ENCODE assay signal across 8 mouse cellular contexts in the genomic region with DNA sequence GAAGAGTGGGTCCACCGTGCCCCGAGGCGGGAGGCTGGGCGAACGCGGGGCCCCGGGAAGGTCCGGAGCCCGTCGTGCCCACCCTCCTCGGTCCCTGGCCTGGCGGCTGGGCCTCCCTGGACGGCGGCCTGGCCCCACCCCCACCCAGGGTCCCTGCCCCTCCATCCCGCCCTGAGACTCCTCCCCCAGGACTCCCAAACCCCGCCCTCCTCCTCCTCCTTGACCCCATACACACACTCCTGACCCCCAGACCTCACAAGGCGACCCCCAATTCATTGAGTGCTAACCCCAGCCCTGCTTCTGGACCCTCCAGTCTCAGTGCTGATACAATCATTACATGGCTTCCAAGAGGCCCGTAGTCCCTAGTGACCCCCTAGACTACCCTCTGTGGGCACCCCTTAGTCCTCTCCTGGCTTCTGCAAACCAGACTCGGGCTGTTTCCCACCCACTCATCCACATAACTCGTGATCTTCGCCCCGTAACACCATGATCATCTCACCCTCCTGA. TPM values are rescaled to one million over a fixed set of nuclear protein-coding genes. Genes with fewer than 3 reads are reported as not detected.
A peak's percentile ranks its signal among the peaks of the same experiment; 100 is the strongest.
DNase-seq lines count a peak whose midpoint lies in the region; ATAC-seq lines count a peak whose summit lies in the region.

No protein-coding gene starts in this region.

- peak overlapping the region; percentile 95 for H3K4me3 ChIP-seq in heart, embryonic 10.5 days
- peak overlapping the region; percentile 88 for H3K4me3 ChIP-seq in forebrain, embryonic 13.5 days
- peak overlapping the region; percentile 76 for H3K4me3 ChIP-seq in limb, embryonic 11.5 days (ENCODE audit: low read depth, low read length)
- H3K4me3 ChIP-seq in midbrain, embryonic 14.5 days (replicated peaks; ENCODE audit: low read depth, low read length), result peak overlapping the region; percentile 87

- H3K4me2 ChIP-seq in forebrain, embryonic 13.5 days, result peak overlapping the region; percentile 88
- H3K4me2 ChIP-seq in limb, embryonic 11.5 days (ENCODE audit: low read depth, severe bottlenecking), result peak overlapping the region; percentile 99
- H3K4me2 ChIP-seq in midbrain, embryonic 14.5 days (ENCODE audit: low read length), result peak overlapping the region; percentile 75

- H3K9me3 ChIP-seq in heart, embryonic 10.5 days, result no peaks in the 10 kb centered on the region
- H3K9me3 ChIP-seq in forebrain, embryonic 13.5 days (replicated peaks), result no peaks in the 10 kb centered on the region
- H3K9me3 ChIP-seq in limb, embryonic 11.5 days (ENCODE audit: control insufficient read depth, low read length), result no peaks in the 10 kb centered on the region
- H3K9me3 ChIP-seq in midbrain, embryonic 14.5 days (ENCODE audit: control insufficient read depth, low read length), result no peaks in the 10 kb centered on the region

- 0 out of 2 replicates have a peak, but pooled peaks cover 7% of the 10 kb centered on the region for H3K27me3 ChIP-seq in heart, embryonic 10.5 days (ENCODE audit: insufficient read depth, poor library complexity, severe bottlenecking)
- H3K27me3 ChIP-seq in forebrain, embryonic 13.5 days, result no peaks in the 10 kb centered on the region
- no peaks in the 10 kb centered on the region for H3K27me3 ChIP-seq in limb, embryonic 11.5 days (ENCODE audit: control insufficient read depth, insufficient read depth, low read length)
- no peaks in the 10 kb centered on the region for H3K27me3 ChIP-seq in midbrain, embryonic 14.5 days (ENCODE audit: control insufficient read depth, insufficient read depth, low read length)

- WGBS in heart, embryonic 10.5 days, result 9% methylated on average over 22 of the region's 22 CpGs
- 15% methylated on average over 10 of the region's 22 CpGs for WGBS in forebrain, embryonic 13.5 days
- 9% methylated on average over 21 of the region's 22 CpGs for WGBS in limb, embryonic 11.5 days
- WGBS in midbrain, embryonic 14.5 days, result 9% methylated on average over 20 of the region's 22 CpGs

- H3K4me1 ChIP-seq in heart, embryonic 10.5 days, result peaks cover 84% of the 10 kb centered on the region
- H3K4me1 ChIP-seq in forebrain, embryonic 13.5 days, result peaks cover 46% of the 10 kb centered on the region
- H3K4me1 ChIP-seq in limb, embryonic 11.5 days (ENCODE audit: control insufficient read depth, insufficient read depth, low read length), result peaks cover 10% of the 10 kb centered on the region
- peaks cover 12% of the 10 kb centered on the region for H3K4me1 ChIP-seq in midbrain, embryonic 14.5 days (ENCODE audit: control insufficient read depth, insufficient read depth, low read length)

- DNase-seq in heart, embryonic 10.5 days (ENCODE audit: low spot score), result no peak
- no peak for DNase-seq in heart, adult 18-20 months
- peak; percentile 82 for DNase-seq in Muller cell, postnatal 12 days (ENCODE audit: inconsistent ontology term)
- peak; percentile 78 for DNase-seq in limb, embryonic 11.5 days (ENCODE audit: low spot score)
- DNase-seq in midbrain, embryonic 14.5 days, result no peak
- DNase-seq in left cerebral cortex, adult 9 months (ENCODE audit: low spot score in 2 of 2), result no peak

- H3K9ac ChIP-seq in forebrain, embryonic 13.5 days, result peak overlapping the region; percentile 96
- H3K9ac ChIP-seq in limb, embryonic 11.5 days (ENCODE audit: low read length), result peak overlapping the region; percentile 92
- H3K9ac ChIP-seq in midbrain, embryonic 14.5 days (replicated peaks; ENCODE audit: low read length), result peak overlapping the region; percentile 95

- H3K27ac ChIP-seq in heart, embryonic 10.5 days, result peak overlapping the region; percentile 99
- peak overlapping the region; percentile 93 for H3K27ac ChIP-seq in forebrain, embryonic 13.5 days
- H3K27ac ChIP-seq in limb, embryonic 11.5 days (replicated peaks; ENCODE audit: low read depth, low read length), result peak overlapping the region; percentile 92
- H3K27ac ChIP-seq in midbrain, embryonic 14.5 days (replicated peaks; ENCODE audit: low read depth, low read length), result peak overlapping the region; percentile 95

- ATAC-seq in forebrain, embryonic 13.5 days, result peak; percentile 72
- ATAC-seq in limb, embryonic 11.5 days (ENCODE audit: insufficient number of reproducible peaks, low FRiP score, low TSS enrichment, low read depth), result peak; percentile 52
- peak; percentile 78 for ATAC-seq in midbrain, embryonic 14.5 days (ENCODE audit: low FRiP score, low TSS enrichment)
- no peak for ATAC-seq in monocyte, adult 5-6 weeks (replicated peaks; ENCODE audit: insufficient number of reproducible peaks, low FRiP score, low TSS enrichment, poor library complexity, severe bottlenecking)

- no peaks in the 10 kb centered on the region for H3K36me3 ChIP-seq in heart, embryonic 10.5 days
- peaks cover 4% of the 10 kb centered on the region for H3K36me3 ChIP-seq in forebrain, embryonic 13.5 days (ENCODE audit: poor library complexity, severe bottlenecking)
- no peaks in the 10 kb centered on the region for H3K36me3 ChIP-seq in limb, embryonic 11.5 days (ENCODE audit: control insufficient read depth, insufficient read depth, low read length)
- H3K36me3 ChIP-seq in midbrain, embryonic 14.5 days (ENCODE audit: control insufficient read depth, insufficient read depth, low read length), result peaks cover 4% of the 10 kb centered on the region; the same call in 1 of the 2 replicates

RNA-seq across cellular contexts. Expression of gene Zfp523, which starts 0.7 kb away (rescaled TPM):
- polyA plus RNA-seq in heart, embryonic 10.5 days (2016; fragmentation: Nextera tagmentation; extraction: Ambion mirVana), result 28.1 and 34.2 TPM in 2 replicates
- 10 to 100 TPM; 10.7 to 13.9 TPM for total RNA-seq in heart, adult 18-20 months (2021)
- 32.7 and 34.5 TPM in 2 replicates for polyA plus RNA-seq in forebrain, embryonic 13.5 days (2015; fragmentation: Nextera tagmentation; extraction: Ambion mirVana)
- 34.0 and 35.4 TPM in 2 replicates for polyA plus RNA-seq in limb, embryonic 11.5 days (2014; fragmentation: Nextera tagmentation; extraction: Ambion mirVana)
- polyA plus RNA-seq in midbrain, embryonic 14.5 days (2014; fragmentation: Nextera tagmentation; extraction: Ambion mirVana), result 41.8 and 51.9 TPM in 2 replicates
- total RNA-seq in monocyte, adult 5-6 weeks (2017), result 1.3 to 6.9 TPM (median 5.1 TPM) in 3 replicates

RNA-seq across cellular contexts. Expression of gene Def6, which starts 30.0 kb away (rescaled TPM):
- polyA plus RNA-seq in heart, embryonic 10.5 days (2016; fragmentation: Nextera tagmentation; extraction: Ambion mirVana), result 3.2 and 5.2 TPM in 2 replicates
- total RNA-seq in heart, adult 18-20 months (2021), result 1 to 10 TPM; 3.2 to 3.3 TPM
- 3.3 and 3.6 TPM in 2 replicates for polyA plus RNA-seq in forebrain, embryonic 13.5 days (2015; fragmentation: Nextera tagmentation; extraction: Ambion mirVana)
- polyA plus RNA-seq in limb, embryonic 11.5 days (2014; fragmentation: Nextera tagmentation; extraction: Ambion mirVana), result 4.5 and 5.6 TPM in 2 replicates
- 3.2 and 3.5 TPM in 2 replicates for polyA plus RNA-seq in midbrain, embryonic 14.5 days (2014; fragmentation: Nextera tagmentation; extraction: Ambion mirVana)
- total RNA-seq in monocyte, adult 5-6 weeks (2017), result 96.3 to 128 TPM (median 103 TPM) in 3 replicates

RNA-seq across cellular contexts. Expression of gene Scube3, which starts 35.7 kb away (rescaled TPM):
- polyA plus RNA-seq in heart, embryonic 10.5 days (2016; fragmentation: Nextera tagmentation; extraction: Ambion mirVana), result 2.1 and 5.5 TPM in 2 replicates
- under 1 TPM; 0.59 to 0.62 TPM for total RNA-seq in heart, adult 18-20 months (2021)
- 2.9 and 4.2 TPM in 2 replicates for polyA plus RNA-seq in forebrain, embryonic 13.5 days (2015; fragmentation: Nextera tagmentation; extraction: Ambion mirVana)
- 11.8 and 13.3 TPM in 2 replicates for polyA plus RNA-seq in limb, embryonic 11.5 days (2014; fragmentation: Nextera tagmentation; extraction: Ambion mirVana)
- polyA plus RNA-seq in midbrain, embryonic 14.5 days (2014; fragmentation: Nextera tagmentation; extraction: Ambion mirVana), result 7.3 and 8.0 TPM in 2 replicates
- under 0.01 TPM in 1 of 3 replicates, not detected in the others for total RNA-seq in monocyte, adult 5-6 weeks (2017)

RNA-seq across cellular contexts. Expression of gene Ppard, which starts 54.9 kb away (rescaled TPM):
- 0.87 and 1.2 TPM in 2 replicates for polyA plus RNA-seq in heart, embryonic 10.5 days (2016; fragmentation: Nextera tagmentation; extraction: Ambion mirVana)
- total RNA-seq in heart, adult 18-20 months (2021), result 10 to 100 TPM; 28.1 to 29.9 TPM
- 1.4 and 1.8 TPM in 2 replicates for polyA plus RNA-seq in forebrain, embryonic 13.5 days (2015; fragmentation: Nextera tagmentation; extraction: Ambion mirVana)
- polyA plus RNA-seq in limb, embryonic 11.5 days (2014; fragmentation: Nextera tagmentation; extraction: Ambion mirVana), result 2.3 and 2.7 TPM in 2 replicates
- 1.2 and 1.5 TPM in 2 replicates for polyA plus RNA-seq in midbrain, embryonic 14.5 days (2014; fragmentation: Nextera tagmentation; extraction: Ambion mirVana)
- 4.7 to 13.9 TPM (median 9.0 TPM) in 3 replicates for total RNA-seq in monocyte, adult 5-6 weeks (2017)

Comparison
In these comparisons a context has a peak if more than half of its experiments do, and no peak if none do; other contexts are left out.
1. DNase-seq: peak in Muller cell, postnatal 12 days (single experiment) and limb, embryonic 11.5 days (single experiment); none in heart, embryonic 10.5 days (single experiment), heart, adult 18-20 months (0 of 2), midbrain, embryonic 14.5 days (single experiment) and left cerebral cortex, adult 9 months (0 of 2).
2. Peak in every context shown above with its lines, with median percentiles within 50 percentile points of each other: H3K27ac ChIP-seq, H3K4me3 ChIP-seq, H3K4me2 ChIP-seq and H3K9ac ChIP-seq.